8 mouse cellular contexts compared by ENCODE assay signal in genomic region chr17:46248189-46248522, GRCm38 (mm10). TPM values are rescaled to one million over a fixed set of nuclear protein-coding genes. Genes with fewer than 3 reads are reported as not detected.
DNase-seq lines count a peak whose midpoint lies in the region; ATAC-seq and TF ChIP-seq lines count a peak whose summit lies in the region.

No protein-coding gene starts in this region.

- H3K27me3 ChIP-seq in thymus, adult 2 months (ENCODE audit: control insufficient read depth, insufficient read depth, low read length) = no peaks in the 10 kb centered on the region
- peaks cover 2% of the 10 kb centered on the region for H3K27me3 ChIP-seq in liver, embryonic 13.5 days

- H3K4me2 ChIP-seq in liver, embryonic 13.5 days = peak overlapping the region; percentile 91

- peak; percentile 56; the same call in 1 of the 2 replicates for TF ChIP-seq CTCF in thymus, adult 2 months (IDR thresholded peaks at IDR 0.05; ENCODE audit: borderline replicate concordance, control insufficient read depth, extremely low read depth, insufficient read depth, low read length, poor library complexity)

- H3K4me1 ChIP-seq in thymus, adult 2 months (replicated peaks; ENCODE audit: control insufficient read depth, insufficient read depth, low read length) = peaks cover 20% of the 10 kb centered on the region
- H3K4me1 ChIP-seq in liver, embryonic 13.5 days (replicated peaks) = peaks cover 37% of the 10 kb centered on the region

- DNase-seq in frontal cortex, postnatal 14 days (ENCODE audit: low spot score in 2 of 2) = no peak
- no peak for DNase-seq in thymus, adult 2 months
- DNase-seq in thymus, postnatal 25 days = no peak
- DNase-seq in liver, embryonic 13.5 days = no peak
- DNase-seq in B cell, adult 2 months = no peak
- no peak for DNase-seq in left cerebral cortex, postnatal 10 days (ENCODE audit: extremely low spot score in 1 of 2, low spot score in 2 of 2)
- no peak for DNase-seq in spleen, postnatal 10 days (ENCODE audit: low spot score in 2 of 2)

- ATAC-seq in frontal cortex, adult (ENCODE audit: low TSS enrichment) = peak; percentile 28; the same call in 1 of the 2 replicates
- peak; percentile 63 for ATAC-seq in liver, embryonic 13.5 days (ENCODE audit: low read depth)

- no peaks in the 10 kb centered on the region for H3K9me3 ChIP-seq in liver, embryonic 13.5 days (replicated peaks)

- peaks cover 45% of the 10 kb centered on the region for H3K36me3 ChIP-seq in thymus, adult 2 months (ENCODE audit: control insufficient read depth, insufficient read depth, low read length)
- peaks cover 66% of the 10 kb centered on the region for H3K36me3 ChIP-seq in liver, embryonic 13.5 days

- peak overlapping the region; percentile 98 for H3K4me3 ChIP-seq in thymus, adult 2 months (ENCODE audit: control insufficient read depth, insufficient read depth, low read length)
- H3K4me3 ChIP-seq in liver, embryonic 13.5 days (replicated peaks) = peak overlapping the region; percentile 92

- under 1% methylated on average over 37 of the region's 37 CpGs for WGBS in thymus, adult 2 months
- 1% methylated on average over 37 of the region's 37 CpGs for WGBS in liver, embryonic 13.5 days (ENCODE audit: insufficient replicate concordance)

- H3K27ac ChIP-seq in thymus, adult 2 months (ENCODE audit: control insufficient read depth, insufficient read depth, low read length) = peak overlapping the region; percentile 11; the same call in 1 of the 2 replicates
- peak overlapping the region; percentile 81 for H3K27ac ChIP-seq in liver, embryonic 13.5 days

- H3K9ac ChIP-seq in liver, embryonic 13.5 days = peak overlapping the region; percentile 95

- no peak; the same call in 1 of the 2 replicates for TF ChIP-seq POLR2A in thymus, adult 2 months (IDR thresholded peaks at IDR 0.05; ENCODE audit: control insufficient read depth, extremely low read depth, insufficient read depth, low read length, poor library complexity)

- intact Hi-C loops in left cerebral cortex, postnatal 10 days (cut with DNase I) = no loop called here

RNA-seq across cellular contexts. Expression of gene Yipf3, which starts 0.3 kb away (rescaled TPM):
- 250 and 292 TPM in 2 replicates for polyA plus RNA-seq in thymus, adult 2 months (2012; rRNA removed)
- polyA plus RNA-seq in liver, embryonic 13.5 days (2015; fragmentation: Nextera tagmentation; extraction: Ambion mirVana) = 39.8 and 41.8 TPM in 2 replicates
- total RNA-seq in left cerebral cortex, postnatal 10 days (2021) = 10 to 100 TPM; 73.6 to 83.9 TPM

RNA-seq across cellular contexts. Expression of gene Polr1c, which starts 0.3 kb away (rescaled TPM):
- 52.6 and 60.6 TPM in 2 replicates for polyA plus RNA-seq in thymus, adult 2 months (2012; rRNA removed)
- 49.0 and 49.9 TPM in 2 replicates for polyA plus RNA-seq in liver, embryonic 13.5 days (2015; fragmentation: Nextera tagmentation; extraction: Ambion mirVana)
- total RNA-seq in left cerebral cortex, postnatal 10 days (2021) = 10 to 100 TPM; 38.3 to 42.7 TPM

RNA-seq across cellular contexts. Expression of gene Lrrc73, which starts 5.2 kb away (rescaled TPM):
- 4.2 and 5.3 TPM in 2 replicates for polyA plus RNA-seq in thymus, adult 2 months (2012; rRNA removed)
- 0.06 and 0.10 TPM in 2 replicates for polyA plus RNA-seq in liver, embryonic 13.5 days (2015; fragmentation: Nextera tagmentation; extraction: Ambion mirVana)
- 100 to 1,000 TPM; 101 to 103 TPM for total RNA-seq in left cerebral cortex, postnatal 10 days (2021)

RNA-seq across cellular contexts. Expression of gene Tjap1, which starts 34.7 kb away (rescaled TPM):
- polyA plus RNA-seq in thymus, adult 2 months (2012; rRNA removed) = 98.7 and 106 TPM in 2 replicates
- 11.2 and 12.1 TPM in 2 replicates for polyA plus RNA-seq in liver, embryonic 13.5 days (2015; fragmentation: Nextera tagmentation; extraction: Ambion mirVana)
- total RNA-seq in left cerebral cortex, postnatal 10 days (2021) = 10 to 100 TPM; 33.2 to 37.8 TPM

RNA-seq across cellular contexts. Expression of gene Xpo5, which starts 45.6 kb away (rescaled TPM):
- polyA plus RNA-seq in thymus, adult 2 months (2012; rRNA removed) = 40.0 and 40.4 TPM in 2 replicates
- polyA plus RNA-seq in liver, embryonic 13.5 days (2015; fragmentation: Nextera tagmentation; extraction: Ambion mirVana) = 19.0 and 23.5 TPM in 2 replicates
- total RNA-seq in left cerebral cortex, postnatal 10 days (2021) = 10 to 100 TPM; 40.0 to 41.9 TPM
